Mouse (Mus musculus) liver, embryonic 14.5 days (tissue): ENCODE data around the gene Magi3.

Source experiments
- CTCF ChIP-seq: IDR thresholded peaks from 2 replicates; pipeline ENCODE4 v1.5.1; 2016; ENCODE audit warnings: antibody characterized with exemption, low read depth, control low read depth
- EP300 ChIP-seq: IDR thresholded peaks from 2 replicates; pipeline ENCODE4 v1.6.1; 2016; ENCODE audit warnings: antibody characterized with exemption, low read depth

DNA sequence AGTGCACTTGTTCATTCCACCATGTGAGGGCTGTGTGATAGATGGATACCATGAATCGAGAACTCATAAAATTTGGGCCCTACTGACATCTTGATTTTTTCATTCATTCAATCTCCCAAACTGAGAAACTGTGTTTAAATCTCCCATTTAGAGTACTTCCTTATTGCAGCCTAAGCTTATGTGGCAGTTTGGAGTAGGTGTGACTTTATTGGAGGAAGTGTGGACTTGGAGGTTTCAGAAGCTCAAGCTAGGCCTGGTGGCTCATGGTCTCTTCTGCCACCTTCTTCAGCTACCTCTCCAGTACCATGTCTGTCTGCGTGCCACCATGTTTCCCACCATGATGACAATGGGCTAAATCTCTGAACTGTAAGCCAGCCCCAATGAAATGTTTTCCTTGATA lies 15.9 kb upstream of the Magi3 start:
- TF ChIP-seq CTCF (no peak), EP300 (no peak)
